Mouse (Mus musculus) spleen, embryonic (tissue): ENCODE data around the gene Prelid3b.

Experiments used
- CTCF ChIA-PET: fragments of 350-600 bp; sonication (Branson Sonifier 250); formaldehyde crosslinking; loops from one replicate; lab custom pipeline; 2022; lab: Charles Lee

Prelid3b gene

DNA sequence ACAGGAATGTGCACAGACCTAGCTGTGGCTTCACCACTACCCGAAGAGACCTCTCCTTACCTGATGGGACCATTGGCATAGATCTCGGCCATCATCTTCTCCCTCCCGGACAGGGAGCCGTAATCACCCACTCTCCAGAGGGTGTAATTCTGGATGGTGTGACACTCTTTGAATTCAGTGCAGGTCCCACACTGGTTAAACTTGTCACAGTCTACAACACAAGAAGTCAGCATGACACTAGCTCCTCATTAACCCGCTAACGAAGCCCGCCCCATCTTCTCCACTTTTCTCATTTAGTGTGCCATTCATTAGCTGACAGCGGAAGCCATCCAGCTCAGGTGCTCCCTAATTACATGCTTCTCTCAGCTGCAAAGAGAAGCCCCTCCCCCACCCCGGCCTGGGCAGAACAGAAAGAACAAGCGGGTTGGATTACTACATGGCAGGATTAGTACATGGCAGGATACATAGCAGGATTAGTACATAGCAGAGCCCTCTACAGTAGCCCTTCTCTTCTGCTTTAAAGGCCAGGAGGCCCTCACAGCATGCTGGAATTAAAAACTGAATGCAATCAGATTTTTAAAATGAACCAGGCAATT, 43.8 kb downstream of the Prelid3b start:
- CTCF ChIA-PET: interaction anchor here (0.6 to 1.3 kb wide), 2 partner anchors 28 to 41 kb away, joined by 3 read pairs; no protein-coding TSS in a partner anchor

DNA sequence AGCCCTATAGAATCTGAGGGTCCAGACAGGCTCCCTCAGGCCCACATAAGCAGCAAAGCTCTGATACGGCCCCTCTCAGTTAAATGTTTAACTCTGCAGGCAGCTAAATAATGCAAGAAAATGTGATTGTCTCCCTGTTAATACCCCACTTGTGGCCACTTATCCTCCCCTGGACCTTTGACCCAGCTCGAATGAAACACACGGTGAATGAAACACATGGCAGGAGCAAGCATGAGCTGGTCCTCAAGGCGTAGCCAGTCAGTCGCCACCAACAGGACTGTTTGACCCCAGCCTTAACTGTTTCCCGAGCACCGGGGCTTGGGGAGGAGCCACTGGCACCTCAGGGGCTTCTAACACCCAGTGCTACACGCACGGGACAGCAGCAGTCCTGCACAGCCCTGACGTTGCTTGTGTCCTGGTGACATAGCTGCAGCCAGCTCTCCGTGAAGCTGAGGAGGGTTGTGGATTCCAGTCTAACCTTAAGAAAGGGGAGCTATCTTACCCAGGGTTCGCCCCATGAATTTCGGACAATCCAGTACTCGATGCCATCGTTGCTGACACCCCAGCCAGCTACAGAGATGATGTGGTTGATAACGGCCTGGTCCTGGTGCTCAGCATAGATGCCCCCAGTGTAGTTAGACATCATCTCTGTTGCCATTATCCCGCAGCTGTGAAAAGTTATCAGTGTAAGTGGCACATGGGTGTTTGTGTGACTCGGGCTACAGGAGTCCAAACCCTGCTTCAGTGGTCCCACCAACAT, 44.6 kb downstream of the Prelid3b start:
- CTCF ChIA-PET: no interaction called here

DNA sequence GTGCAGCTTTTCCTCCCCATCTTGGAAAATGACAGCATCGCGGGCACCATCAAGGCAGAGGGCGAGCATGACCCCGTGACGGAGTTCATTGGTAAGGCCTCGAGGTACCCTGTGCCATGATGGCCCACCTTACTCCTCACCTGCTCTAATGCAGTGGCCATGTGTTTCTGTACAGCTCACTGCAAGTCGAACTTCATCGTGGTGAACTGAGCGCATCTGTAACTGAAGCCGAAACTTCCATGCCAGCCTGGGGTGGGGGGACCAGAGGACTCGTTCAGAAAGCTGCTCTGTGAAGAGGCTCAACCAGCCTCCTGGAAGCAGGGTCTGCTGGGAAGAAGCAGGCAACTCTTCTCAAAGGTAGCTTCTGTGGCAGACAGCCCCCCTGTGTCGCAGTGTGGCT, 46.0 kb downstream of the Prelid3b start:
- CTCF ChIA-PET: no interaction called here

DNA sequence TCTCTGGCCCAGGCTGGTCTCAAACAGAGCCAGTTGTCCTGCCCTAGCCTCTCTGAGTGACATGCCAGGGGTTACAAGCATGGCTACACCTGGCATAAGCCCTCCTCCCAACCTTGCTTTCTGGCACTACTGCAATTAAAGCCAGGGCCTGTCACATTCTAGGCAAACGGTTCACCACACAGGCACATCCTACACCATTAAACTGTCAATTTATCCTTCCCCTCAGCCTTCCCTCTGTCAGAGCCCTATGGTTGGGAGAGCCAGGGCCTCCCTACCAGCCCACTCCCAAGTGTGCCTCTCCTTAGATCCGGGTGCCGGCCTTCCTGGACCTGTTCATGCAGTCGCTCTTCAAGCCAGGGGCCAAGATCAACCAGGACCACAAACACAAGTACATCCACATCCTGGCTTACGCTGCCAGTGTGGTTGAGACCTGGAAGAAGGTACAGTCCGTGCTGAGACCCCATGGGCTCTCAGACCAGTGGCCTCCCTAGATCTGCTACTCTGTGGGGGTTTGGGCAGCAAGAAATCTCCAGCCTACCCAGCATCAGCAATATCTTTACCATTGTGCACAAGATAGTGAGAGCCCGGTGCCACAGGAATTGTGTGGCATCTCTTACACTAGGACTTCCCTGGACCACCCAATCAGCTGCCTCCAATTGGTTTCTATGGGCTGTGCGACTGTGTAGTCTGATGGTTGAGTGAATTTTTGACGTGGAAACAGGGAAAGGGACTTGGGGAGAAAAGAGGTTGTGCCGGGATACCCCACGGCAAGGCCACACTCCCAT, 48.4 kb downstream of the Prelid3b start:
- CTCF ChIA-PET: no interaction called here

DNA sequence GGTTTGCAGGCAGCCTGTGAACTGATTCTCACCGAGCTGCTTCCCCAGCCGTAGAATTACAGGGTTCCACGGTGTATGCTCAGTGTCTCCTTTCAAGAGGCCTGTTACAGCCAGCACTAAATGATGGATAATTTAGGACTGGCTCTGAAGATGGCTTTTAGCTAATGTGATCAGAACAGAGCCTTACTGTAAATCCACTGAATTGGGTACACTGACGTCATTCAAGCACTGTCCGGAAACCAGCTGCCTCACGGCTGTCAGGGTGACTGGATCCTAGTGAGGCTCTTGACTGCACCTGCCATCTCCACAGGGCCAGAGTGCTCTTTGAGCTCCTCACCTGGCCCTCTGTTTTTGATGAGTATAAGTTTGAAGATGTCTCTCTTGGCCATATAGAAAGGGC, 51.8 kb downstream of the Prelid3b start:
- CTCF ChIA-PET: no interaction called here

DNA sequence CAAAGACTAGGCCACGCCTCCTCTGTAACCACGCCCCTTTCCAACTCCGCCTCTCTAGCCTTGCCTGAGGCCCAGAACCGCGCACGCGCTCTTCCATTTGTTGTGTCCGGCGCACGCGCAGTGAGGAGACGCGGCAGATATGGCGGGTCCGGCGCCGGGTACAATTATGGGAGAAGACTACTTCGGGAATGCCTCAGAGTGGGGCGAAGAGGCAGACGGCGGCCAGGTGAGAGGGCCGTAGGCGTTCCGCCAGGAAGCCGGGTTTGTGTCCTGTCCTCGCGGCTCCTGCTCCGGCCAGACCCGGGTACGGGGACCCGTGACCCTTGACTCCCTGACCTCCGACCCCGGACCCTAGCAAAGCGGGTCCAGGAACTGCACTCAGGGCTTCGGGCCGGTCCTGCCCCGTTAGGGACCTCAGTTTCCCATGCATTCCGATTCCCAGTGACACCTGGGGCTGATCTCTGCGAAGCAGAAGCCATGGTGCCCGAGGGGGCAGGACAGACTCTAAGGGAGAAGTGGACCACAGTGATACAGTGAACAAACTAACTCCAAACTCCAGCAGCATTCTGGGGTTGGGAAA, 57.1 kb downstream of the Prelid3b start, which contains the start of gene Nelfcd:
Gene Nelfcd (plus strand): TSS at position 74 of the 580 bp plus-strand sequence.
- CTCF ChIA-PET: interaction anchor here (0.6 kb wide), 1 partner anchor 259 kb away, joined by 3 read pairs; no protein-coding TSS in a partner anchor
